Mouse (Mus musculus): ENCODE measurements around the gene D3Ertd254e. TPM values are rescaled to one million over a fixed set of nuclear protein-coding genes. Genes with fewer than 3 reads are reported as not detected.
"Not testable (repeated sequence)": the region's sequence is repeated elsewhere in the genome, so short reads cannot be mapped to it uniquely, and the experiment has no call there.

D3Ertd254e gene
- polyA plus RNA-seq (2016; fragmentation: Nextera tagmentation; extraction: Ambion mirVana) = 7.0 and 9.7 TPM in 2 replicates

GRCm38 (mm10) chr3:36150934-36151686, at the start of gene D3Ertd254e:
Gene D3Ertd254e, plus strand, starts transcription at chr3:36151017.
- WGBS = under 1% methylated on average over 53 of the region's 54 CpGs
- Histone ChIP-seq H3K27me3 (ENCODE audit: low read depth, poor library complexity, severe bottlenecking) (no peaks in the 10 kb centered on the region), H3K4me1 (peaks cover 19% of the 10 kb centered on the region), H3K9me3 (replicated peaks) (no peaks in the 10 kb centered on the region), H3K27ac (peak within 1 kb of the TSS; percentile 96), H3K36me3 (no peaks in the 10 kb centered on the region), H3K4me3 (peak within 1 kb of the TSS; percentile 84)
- peak; percentile 87 for DNase-seq (ENCODE audit: low spot score)

- WGBS = 89% methylated on average over 4 of the region's 4 CpGs
- no peak overlapping the region for H3K4me3 ChIP-seq
- H3K27ac ChIP-seq = no peak overlapping the region
- no peaks in the 10 kb centered on the region for H3K36me3 ChIP-seq
- no peak for DNase-seq (ENCODE audit: low spot score)
- no peaks in the 10 kb centered on the region for H3K27me3 ChIP-seq (ENCODE audit: low read depth, poor library complexity, severe bottlenecking)
- H3K4me1 ChIP-seq = no peaks in the 10 kb centered on the region
- H3K9me3 ChIP-seq (replicated peaks) = no peaks in the 10 kb centered on the region
These were observed 34.7 kb upstream of the D3Ertd254e start for GRCm38 (mm10) chr3:36116076-36116475.

- Histone ChIP-seq H3K9me3 (replicated peaks) (0 out of 2 replicates have a peak, but pooled peaks cover 4% of the 10 kb centered on the region), H3K4me1 (no peaks in the 10 kb centered on the region), H3K27me3 (ENCODE audit: low read depth, poor library complexity, severe bottlenecking) (no peaks in the 10 kb centered on the region), H3K27ac (no peak overlapping the region), H3K36me3 (no peaks in the 10 kb centered on the region), H3K4me3 (no peak overlapping the region)
- DNase-seq (ENCODE audit: low spot score) = no peak
These were observed 30.9 kb upstream of the D3Ertd254e start for GRCm38 (mm10) chr3:36119684-36120548.

- not testable (repeated sequence) for DNase-seq (ENCODE audit: low spot score); H3K27me3 ChIP-seq (ENCODE audit: low read depth, poor library complexity, severe bottlenecking); H3K9me3 ChIP-seq (replicated peaks); H3K27ac ChIP-seq; H3K36me3 ChIP-seq; H3K4me3 ChIP-seq; H3K4me1 ChIP-seq
- WGBS = 96% methylated on average over 9 of the region's 9 CpGs
These were observed 24.6 kb upstream of the D3Ertd254e start for GRCm38 (mm10) chr3:36126176-36126575.

GRCm38 (mm10) chr3:36136152-36136551, 14.7 kb upstream of the D3Ertd254e start:
- H3K27ac ChIP-seq = no peak overlapping the region
- DNase-seq (ENCODE audit: low spot score) = no peak
- no peaks in the 10 kb centered on the region for H3K36me3 ChIP-seq
- no peaks in the 10 kb centered on the region for H3K9me3 ChIP-seq (replicated peaks)
- no peaks in the 10 kb centered on the region for H3K27me3 ChIP-seq (ENCODE audit: low read depth, poor library complexity, severe bottlenecking)
- no peak overlapping the region for H3K4me3 ChIP-seq
- H3K4me1 ChIP-seq = no peaks in the 10 kb centered on the region

GRCm38 (mm10) chr3:36137560-36137959, 13.3 kb upstream of the D3Ertd254e start:
- WGBS = 60% methylated on average over 2 of the region's 2 CpGs
- Histone ChIP-seq H3K4me1 (no peaks in the 10 kb centered on the region), H3K4me3 (no peak overlapping the region), H3K27ac (no peak overlapping the region), H3K9me3 (replicated peaks) (no peaks in the 10 kb centered on the region), H3K36me3 (no peaks in the 10 kb centered on the region), H3K27me3 (ENCODE audit: low read depth, poor library complexity, severe bottlenecking) (no peaks in the 10 kb centered on the region)
- no peak for DNase-seq (ENCODE audit: low spot score)

- Histone ChIP-seq H3K27me3 (ENCODE audit: low read depth, poor library complexity, severe bottlenecking) (no peaks in the 10 kb centered on the region), H3K27ac (no peak overlapping the region), H3K4me3 (no peak overlapping the region), H3K9me3 (replicated peaks) (no peaks in the 10 kb centered on the region), H3K4me1 (no peaks in the 10 kb centered on the region), H3K36me3 (no peaks in the 10 kb centered on the region)
- 82% methylated on average over 1 of the region's 1 CpGs for WGBS
- DNase-seq (ENCODE audit: low spot score) = no peak
These were observed 12.6 kb upstream of the D3Ertd254e start for GRCm38 (mm10) chr3:36138171-36138660.

GRCm38 (mm10) chr3:36138996-36139395, 11.8 kb upstream of the D3Ertd254e start:
- no peaks in the 10 kb centered on the region for H3K9me3 ChIP-seq (replicated peaks)

GRCm38 (mm10) chr3:36150537-36150933, 282 bp upstream of the D3Ertd254e start:
- Histone ChIP-seq H3K36me3 (no peaks in the 10 kb centered on the region), H3K27ac (no peak overlapping the region), H3K4me1 (peaks cover 19% of the 10 kb centered on the region), H3K4me3 (peak overlapping the region; percentile 84), H3K9me3 (replicated peaks) (no peaks in the 10 kb centered on the region), H3K27me3 (ENCODE audit: low read depth, poor library complexity, severe bottlenecking) (no peaks in the 10 kb centered on the region)
- WGBS = 0% methylated on average over 1 of the region's 1 CpGs
- no peak for DNase-seq (ENCODE audit: low spot score)

More at GRCm38 (mm10) chr3:36138996-36139395, 11.8 kb upstream of the D3Ertd254e start:
- H3K27me3 ChIP-seq (ENCODE audit: low read depth, poor library complexity, severe bottlenecking) = no peaks in the 10 kb centered on the region
- DNase-seq (ENCODE audit: low spot score) = no peak
- no peaks in the 10 kb centered on the region for H3K4me1 ChIP-seq
- no peak overlapping the region for H3K4me3 ChIP-seq
- no peak overlapping the region for H3K27ac ChIP-seq
- H3K36me3 ChIP-seq = no peaks in the 10 kb centered on the region

- Histone ChIP-seq H3K36me3 (peaks cover 12% of the 10 kb centered on the region), H3K27ac (no peak overlapping the region), H3K4me1 (peaks cover 19% of the 10 kb centered on the region), H3K27me3 (ENCODE audit: low read depth, poor library complexity, severe bottlenecking) (no peaks in the 10 kb centered on the region), H3K4me3 (no peak overlapping the region), H3K9me3 (replicated peaks) (no peaks in the 10 kb centered on the region)
- WGBS = 21% methylated on average over 5 of the region's 5 CpGs
- DNase-seq (ENCODE audit: low spot score) = no peak
These were observed 4.5 kb downstream of the D3Ertd254e start for GRCm38 (mm10) chr3:36155268-36155667.

- Histone ChIP-seq H3K27ac (no peak overlapping the region), H3K36me3 (peaks cover 38% of the 10 kb centered on the region), H3K4me3 (no peak overlapping the region), H3K4me1 (no peaks in the 10 kb centered on the region), H3K27me3 (ENCODE audit: low read depth, poor library complexity, severe bottlenecking) (no peaks in the 10 kb centered on the region), H3K9me3 (replicated peaks) (no peaks in the 10 kb centered on the region)
- no peak for DNase-seq (ENCODE audit: low spot score)
- WGBS = 95% methylated on average over 1 of the region's 1 CpGs
These were observed 19.9 kb downstream of the D3Ertd254e start for GRCm38 (mm10) chr3:36170670-36171210.

GRCm38 (mm10) chr3:36171348-36171747, 20.5 kb downstream of the D3Ertd254e start:
- DNase-seq (ENCODE audit: low spot score) = no peak
- Histone ChIP-seq H3K36me3 (peaks cover 31% of the 10 kb centered on the region), H3K27ac (no peak overlapping the region), H3K4me1 (no peaks in the 10 kb centered on the region), H3K9me3 (replicated peaks) (no peaks in the 10 kb centered on the region), H3K4me3 (no peak overlapping the region), H3K27me3 (ENCODE audit: low read depth, poor library complexity, severe bottlenecking) (no peaks in the 10 kb centered on the region)
- WGBS = 96% methylated on average over 1 of the region's 1 CpGs

- no peak overlapping the region for H3K27ac ChIP-seq
- peaks cover 10% of the 10 kb centered on the region for H3K36me3 ChIP-seq
- no peak for DNase-seq (ENCODE audit: low spot score)
- WGBS = 87% methylated on average over 2 of the region's 2 CpGs
- H3K27me3 ChIP-seq (ENCODE audit: low read depth, poor library complexity, severe bottlenecking) = no peaks in the 10 kb centered on the region
- no peaks in the 10 kb centered on the region for H3K4me1 ChIP-seq
- H3K9me3 ChIP-seq (replicated peaks) = no peaks in the 10 kb centered on the region
- H3K4me3 ChIP-seq = no peak overlapping the region
These were observed 22.9 kb downstream of the D3Ertd254e start for GRCm38 (mm10) chr3:36173761-36174160.
